Mouse (Mus musculus): ENCODE measurements around the gene Cox19.
"Not testable (repeated sequence)": the region's sequence is repeated elsewhere in the genome, so short reads cannot be mapped to it uniquely, and the experiment has no call there.

Cox19 gene

DNA sequence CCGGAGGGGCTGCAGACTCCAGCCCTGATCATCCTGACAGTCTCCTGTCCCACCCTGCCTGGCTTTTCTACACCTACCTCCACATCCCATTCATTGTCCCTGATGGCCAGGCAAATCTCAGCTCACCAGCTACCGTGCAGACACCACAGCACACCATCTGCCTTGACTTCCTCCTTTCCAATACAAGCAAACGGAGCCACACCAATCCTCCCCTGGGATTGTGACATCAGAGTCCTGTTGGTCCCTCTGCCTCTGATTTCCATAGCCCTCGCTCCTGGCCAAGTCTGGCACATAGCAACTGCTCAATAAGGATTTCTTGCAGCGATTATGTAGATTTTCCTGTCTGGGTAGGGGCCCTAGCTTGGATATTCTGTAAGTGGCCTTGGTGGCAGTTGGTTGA is at the start of gene Cox19:
Gene Cox19, minus strand, starts transcription at position 285 of the 400 bp plus-strand sequence.
- no peak for DNase-seq (ENCODE audit: low spot score in 2 of 2)

DNA sequence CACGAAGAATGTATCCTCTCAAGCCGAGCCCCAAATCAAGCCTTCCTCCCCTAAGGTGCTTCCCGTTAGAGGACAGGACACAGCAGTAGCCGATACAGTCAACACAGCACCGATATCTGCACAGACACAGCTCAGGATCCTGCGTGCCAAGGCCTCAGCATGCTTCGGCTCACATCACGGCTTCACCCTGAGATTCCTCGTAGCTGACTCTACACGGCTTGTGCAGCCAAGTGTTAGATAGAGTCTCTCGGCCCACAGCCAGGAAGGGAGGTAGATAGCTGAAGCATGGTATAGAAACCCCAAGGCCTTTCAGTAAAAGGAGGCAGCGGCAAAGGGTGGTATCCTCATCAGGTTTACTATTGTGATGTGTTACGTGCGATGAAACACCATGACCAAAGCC is 48.8 kb upstream of the Cox19 start:
- DNase-seq (ENCODE audit: low spot score in 2 of 2), result no peak

DNA sequence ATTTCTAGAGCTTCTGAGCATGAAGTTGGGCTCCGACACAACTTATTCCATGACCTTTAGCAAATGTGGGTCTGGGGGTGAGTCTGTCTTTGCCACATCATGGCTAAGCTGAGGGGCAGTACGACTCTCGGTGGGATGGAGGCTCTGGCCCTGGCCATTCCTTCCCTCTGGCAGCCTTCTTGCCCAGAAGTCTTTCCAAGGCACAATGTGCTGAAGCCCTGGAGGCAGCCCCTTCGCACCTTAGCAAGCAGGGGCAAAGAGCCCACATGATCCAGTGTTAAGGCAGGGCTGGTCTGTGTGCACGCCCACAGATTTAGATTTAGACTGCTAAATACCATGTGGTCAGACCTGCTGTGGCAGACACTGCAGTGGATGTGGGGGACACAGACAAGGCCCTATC is 47.6 kb upstream of the Cox19 start:
- no peak for DNase-seq (ENCODE audit: low spot score in 2 of 2)

DNA sequence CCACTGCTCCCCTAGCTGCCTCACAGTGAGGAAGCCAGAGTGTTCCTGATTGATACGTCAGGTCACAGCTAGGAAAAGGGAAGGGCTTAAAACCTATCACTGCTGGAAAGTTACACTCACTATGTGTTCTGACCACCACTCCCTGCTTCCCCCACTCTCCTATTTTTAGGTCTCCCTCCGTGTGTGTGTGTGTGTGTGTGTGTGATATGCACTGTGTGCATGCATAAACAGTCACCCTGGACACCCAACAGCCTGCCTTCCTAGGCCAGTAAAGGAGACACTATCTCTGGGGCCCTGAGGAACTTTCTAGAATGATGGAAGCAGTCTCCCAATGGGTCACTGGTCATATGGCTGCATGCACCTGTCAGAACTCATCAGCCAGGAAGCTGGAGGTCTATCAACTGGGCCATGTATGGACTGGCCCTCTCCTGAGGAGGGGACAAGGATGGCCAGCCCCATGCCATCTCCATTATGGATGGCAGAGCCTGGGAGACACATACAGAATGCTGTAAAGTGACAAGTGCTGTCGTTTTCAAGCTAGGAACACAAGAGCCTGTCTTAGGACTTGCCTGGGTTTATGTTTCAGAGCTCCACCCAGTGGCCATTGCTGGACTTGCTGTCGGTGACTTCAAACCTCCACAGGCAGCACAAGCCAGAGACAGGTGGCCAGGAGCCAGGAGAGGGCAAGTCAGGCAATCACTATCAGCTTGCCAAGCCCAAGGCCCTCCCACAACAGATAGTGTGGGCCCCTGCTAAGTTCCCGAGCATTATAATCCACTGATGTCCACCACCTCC is 46.9 kb upstream of the Cox19 start:
- DNase-seq (ENCODE audit: low spot score in 2 of 2), result peak; percentile 85 to 92

DNA sequence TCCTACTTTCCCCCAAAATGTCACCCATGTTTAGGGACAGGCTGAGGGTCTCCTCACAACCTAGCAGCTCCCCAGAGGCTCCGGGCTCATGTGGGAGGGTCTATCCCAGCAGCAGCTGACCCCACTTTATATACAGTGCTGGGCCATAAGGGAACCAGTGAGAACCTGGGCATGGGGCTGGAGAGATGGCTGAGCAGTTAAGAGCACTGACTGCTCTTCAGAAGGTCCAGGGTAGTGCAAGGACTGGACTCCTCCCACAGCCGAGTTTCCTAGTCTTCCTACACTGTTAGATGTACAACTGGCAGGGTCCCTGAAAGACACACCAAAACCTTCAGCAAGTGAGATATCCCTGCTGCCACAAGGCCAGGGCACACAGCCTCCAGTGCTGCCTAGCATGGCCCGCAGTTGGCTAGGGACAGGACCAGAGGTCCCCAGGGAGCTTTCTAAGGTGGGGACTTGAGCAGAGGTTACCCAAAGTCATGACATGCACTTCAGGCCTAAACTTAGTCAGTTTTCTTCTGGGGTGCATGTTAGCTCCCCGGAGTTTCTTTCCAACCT is 46.2 kb upstream of the Cox19 start:
- DNase-seq (ENCODE audit: low spot score in 2 of 2), result no peak

DNA sequence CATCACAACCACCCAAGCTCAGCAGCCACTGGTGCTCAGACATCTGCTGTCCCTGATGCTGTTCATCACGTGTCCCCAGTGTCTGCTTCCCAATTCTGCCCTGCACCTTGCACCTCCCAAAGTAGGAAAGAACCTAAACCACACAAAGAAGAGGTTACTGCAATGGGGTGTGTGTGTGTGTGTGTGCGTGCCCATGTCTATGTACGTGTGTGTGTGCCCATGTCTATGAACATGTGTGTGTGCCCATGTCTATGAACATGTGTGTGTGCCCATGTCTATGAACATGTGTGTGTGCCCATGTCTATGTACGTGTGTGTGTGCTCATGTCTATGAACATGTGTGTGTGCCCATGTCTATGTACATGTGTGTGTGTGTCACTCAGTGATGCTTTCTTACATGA is 44.3 kb upstream of the Cox19 start:
- no peak for DNase-seq (ENCODE audit: low spot score in 2 of 2)

DNA sequence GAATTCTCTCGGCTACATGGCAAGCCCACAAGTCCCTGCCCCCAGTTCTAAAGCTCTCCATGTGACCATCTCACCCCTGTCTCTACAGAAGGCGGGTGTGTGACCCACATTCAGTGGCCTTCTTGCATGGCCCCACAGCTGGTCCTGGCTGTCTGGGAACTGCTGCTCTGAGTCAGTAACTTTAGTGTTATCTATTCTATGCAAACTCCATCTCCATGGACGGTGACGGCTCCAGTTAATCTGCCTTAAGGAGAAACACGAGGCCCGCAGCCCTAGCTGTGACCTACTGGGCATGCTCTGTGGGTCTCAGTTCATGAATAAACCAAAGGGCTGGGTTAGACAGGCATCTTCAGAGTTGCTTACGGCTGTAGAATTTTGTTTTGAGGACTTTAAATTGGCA is 43.2 kb upstream of the Cox19 start:
- no peak for DNase-seq (ENCODE audit: low spot score in 2 of 2)

DNA sequence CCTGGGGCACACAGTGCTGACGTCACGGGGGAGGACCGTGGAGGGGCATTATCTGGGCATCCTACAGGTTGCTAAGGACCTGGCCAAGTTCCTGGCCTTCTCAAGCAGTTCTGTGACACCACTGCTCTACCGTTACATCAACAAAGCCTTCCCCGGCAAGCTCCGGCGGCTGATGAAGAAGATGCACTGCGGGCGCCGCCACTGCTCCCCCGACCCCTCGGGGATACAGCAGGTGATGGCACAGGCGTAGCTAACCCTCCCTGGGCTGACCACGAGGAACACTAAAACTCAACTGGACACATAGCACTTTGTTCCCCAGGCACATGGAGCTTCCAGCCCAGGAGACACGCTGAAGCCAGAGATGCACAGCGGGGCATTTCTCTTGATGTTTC is 42.0 kb upstream of the Cox19 start:
- no peak for DNase-seq (ENCODE audit: low spot score in 2 of 2)

DNA sequence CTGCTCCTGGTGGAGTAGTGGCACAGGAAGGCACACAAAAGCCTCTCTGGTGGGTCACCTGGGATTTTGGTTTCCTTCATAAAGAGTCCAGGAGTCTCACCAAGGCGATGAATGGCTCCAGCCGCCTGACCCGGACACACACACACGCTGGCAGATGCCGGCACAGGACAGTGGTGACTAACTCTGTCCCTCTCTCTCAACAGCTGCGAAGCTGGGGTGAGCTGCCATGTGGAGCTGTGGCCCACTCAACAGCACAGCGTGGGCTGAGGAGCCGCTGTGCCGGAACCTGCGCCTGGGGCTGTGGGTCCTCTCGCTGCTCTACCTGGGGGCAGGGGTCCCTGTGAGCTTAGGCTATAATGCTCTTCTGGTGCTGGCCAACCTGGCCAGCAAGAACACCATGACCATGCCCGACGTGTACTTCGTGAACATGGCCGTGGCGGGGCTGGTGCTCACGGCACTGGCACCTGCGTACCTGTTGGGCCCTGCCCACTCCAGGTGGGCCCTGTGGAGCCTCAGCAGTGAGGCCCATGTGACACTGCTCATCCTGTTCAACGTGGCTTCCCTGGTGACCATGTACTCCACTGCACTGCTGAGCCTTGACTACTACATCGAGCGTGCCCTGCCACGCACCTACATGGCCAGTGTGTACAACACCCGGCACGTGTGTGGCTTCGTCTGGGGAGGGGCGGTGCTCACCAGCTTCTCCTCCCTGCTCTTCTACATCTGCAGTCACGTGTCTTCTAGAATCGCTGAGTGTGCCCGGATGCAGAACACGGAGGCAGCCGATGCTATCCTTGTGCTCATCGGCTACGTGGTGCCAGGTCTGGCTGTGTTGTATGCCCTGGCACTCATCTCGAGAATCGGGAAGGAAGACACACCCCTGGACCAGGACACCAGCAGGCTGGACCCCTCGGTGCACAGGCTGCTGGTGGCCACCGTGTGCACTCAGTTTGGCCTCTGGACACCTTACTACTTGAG is 41.3 kb upstream of the Cox19 start:
- no peak for DNase-seq (ENCODE audit: low spot score in 2 of 2)

DNA sequence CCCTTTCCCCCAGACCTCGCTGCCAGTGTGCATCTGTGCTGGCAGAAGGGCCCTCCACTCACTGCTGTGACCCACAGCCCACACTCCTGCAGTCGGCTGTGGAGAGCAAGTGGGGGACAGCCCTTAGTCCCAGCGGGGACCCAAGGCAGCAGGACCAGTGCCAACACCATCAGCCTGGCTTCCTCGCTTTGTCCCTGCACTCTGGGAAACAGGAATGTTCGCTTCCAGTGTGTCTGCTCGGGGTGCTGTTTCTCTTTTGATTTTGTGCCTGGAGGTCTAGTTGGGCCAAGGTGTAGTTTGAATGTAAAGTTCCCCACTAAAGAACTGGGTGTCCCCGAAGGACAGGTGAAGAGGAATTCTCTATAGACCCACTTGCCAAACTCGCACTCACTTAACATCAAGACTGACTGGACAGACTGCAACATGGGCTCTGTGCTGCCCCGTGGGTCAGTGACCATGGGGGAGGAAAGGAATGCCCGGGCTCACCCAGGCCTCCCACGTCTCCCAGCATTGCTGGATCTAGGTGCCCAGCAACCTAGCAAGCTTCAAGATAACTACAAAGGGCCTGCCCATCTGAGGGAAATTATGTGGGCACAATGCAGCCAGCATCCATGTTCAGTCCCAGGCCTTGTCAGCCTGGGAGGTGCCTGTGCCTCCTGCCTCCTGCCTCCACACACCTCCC is 40.2 kb upstream of the Cox19 start:
- DNase-seq (ENCODE audit: low spot score in 2 of 2), result no peak

DNA sequence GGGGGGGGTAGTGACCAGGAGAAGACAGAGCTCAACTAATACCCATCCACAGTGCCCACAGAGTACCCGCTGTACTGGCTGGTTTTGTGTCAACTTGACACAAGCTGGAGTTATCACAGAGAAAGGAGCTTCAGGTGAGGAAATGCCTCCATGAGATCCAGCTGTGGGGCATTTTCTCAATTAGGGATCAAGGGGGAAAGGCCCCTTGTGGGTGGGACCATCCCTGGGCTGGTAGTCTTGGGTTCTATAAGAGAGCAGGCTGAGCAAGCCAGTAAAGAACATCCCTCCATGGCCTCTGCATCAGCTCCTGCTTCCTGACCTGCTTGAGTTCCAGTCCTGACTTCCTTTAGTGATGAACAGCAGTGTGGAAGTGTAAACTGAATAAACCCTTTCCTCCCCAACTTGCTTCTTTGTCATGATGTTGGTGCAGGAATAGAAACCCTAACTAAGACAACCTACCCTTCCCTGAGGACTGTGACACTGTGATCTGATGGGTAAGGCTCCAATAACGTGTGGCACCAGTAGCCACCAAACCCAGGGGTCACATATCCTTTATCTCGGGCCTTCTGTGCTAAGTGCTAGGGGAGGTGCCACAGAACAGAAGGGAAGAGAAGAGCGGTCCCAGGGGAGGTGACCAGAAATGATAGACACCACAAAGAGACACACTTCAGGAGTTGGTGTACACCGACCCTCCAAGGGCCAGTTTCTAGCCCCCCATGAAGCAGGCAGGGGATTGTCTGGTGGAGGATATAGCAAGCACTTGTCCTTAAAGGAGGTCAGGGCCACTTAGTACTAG is 39.3 kb upstream of the Cox19 start:
- DNase-seq (ENCODE audit: low spot score in 2 of 2), result not testable (repeated sequence)

DNA sequence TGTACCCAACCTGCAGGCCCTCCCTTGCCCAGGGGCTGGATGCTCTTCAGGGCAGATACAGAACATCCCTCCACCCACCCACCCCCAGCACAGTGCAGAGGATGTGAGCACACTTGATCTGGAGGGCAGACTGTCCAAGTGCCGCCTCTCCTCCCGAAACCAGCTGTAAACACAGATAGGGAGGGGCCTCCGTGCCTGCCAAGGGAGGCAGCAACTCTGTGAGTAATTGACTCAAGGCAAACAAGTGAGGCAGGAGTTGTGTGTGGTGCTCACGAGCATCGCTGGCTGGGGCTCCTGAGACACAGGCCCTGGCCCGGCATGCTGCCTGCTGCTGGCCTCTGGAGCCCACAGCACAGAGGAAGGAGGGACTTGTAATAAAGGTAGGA is 38.5 kb upstream of the Cox19 start:
- peak in 1 of 2 experiments; percentile 50 for DNase-seq (ENCODE audit: low spot score in 2 of 2)

DNA sequence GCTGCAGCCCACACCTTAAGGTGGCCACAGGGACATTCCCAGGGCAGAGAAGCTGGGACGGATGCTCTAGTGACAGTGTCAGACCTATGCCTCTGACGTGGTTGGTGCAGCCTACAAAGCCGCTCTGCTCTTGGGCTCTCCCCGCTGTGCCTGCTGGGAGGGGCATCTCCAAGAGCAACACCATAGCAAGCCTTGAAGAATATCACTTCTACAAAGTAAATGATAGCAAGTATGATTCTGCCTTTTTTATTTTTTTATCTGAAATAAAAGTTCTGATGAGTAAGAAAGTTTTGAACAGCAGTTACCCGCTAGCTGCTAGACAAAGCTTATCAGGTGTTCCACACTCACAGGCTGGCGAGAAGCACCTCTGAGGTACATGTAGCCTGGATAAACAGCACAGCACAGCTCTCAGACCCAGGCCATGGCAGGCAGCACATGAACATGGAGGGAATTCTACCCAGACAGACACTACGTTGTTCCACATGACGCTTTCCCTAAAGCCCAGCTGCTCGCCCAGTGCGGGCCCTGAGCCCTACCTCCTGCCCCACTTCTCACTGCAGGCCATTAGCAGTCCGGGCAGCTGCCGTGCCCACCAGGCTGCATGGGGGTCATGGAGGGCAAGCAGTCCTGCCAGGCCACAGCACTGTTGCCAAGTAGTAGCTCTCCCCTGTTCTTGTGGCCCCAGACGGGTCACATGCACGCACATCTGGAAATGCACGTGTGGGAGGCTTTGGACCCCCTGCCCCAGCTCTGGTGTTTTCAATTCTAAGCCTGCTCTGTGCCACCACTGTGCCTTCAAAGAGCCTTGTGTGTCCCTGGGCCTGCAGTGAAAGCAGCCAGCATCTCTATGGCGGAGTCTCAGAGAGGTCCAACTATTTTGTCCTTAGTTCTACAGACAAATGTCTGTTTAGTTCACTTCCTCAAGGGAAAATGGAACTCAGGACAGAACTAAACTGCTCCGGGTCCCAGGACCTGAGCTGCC is 37.8 kb upstream of the Cox19 start:
- DNase-seq (ENCODE audit: low spot score in 2 of 2), result no peak

DNA sequence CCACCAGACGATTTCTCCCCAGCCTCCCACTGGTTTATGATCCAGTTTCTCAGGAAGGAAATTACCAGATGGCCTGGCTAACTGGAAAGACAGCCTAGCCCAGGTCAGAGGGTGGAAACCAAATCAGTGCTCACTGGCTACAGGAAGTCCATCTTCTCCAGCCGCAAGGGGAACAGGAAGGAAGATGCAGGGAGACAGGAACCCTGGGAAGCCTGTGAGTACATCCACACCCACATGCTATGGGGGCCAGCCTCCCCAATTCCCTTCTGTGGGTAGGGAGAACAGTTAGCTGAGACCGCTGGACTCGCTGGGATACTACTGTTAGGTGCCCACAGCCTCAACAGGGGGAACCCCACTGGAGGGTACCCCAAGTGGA is 37.0 kb upstream of the Cox19 start:
- DNase-seq (ENCODE audit: low spot score in 2 of 2), result no peak

DNA sequence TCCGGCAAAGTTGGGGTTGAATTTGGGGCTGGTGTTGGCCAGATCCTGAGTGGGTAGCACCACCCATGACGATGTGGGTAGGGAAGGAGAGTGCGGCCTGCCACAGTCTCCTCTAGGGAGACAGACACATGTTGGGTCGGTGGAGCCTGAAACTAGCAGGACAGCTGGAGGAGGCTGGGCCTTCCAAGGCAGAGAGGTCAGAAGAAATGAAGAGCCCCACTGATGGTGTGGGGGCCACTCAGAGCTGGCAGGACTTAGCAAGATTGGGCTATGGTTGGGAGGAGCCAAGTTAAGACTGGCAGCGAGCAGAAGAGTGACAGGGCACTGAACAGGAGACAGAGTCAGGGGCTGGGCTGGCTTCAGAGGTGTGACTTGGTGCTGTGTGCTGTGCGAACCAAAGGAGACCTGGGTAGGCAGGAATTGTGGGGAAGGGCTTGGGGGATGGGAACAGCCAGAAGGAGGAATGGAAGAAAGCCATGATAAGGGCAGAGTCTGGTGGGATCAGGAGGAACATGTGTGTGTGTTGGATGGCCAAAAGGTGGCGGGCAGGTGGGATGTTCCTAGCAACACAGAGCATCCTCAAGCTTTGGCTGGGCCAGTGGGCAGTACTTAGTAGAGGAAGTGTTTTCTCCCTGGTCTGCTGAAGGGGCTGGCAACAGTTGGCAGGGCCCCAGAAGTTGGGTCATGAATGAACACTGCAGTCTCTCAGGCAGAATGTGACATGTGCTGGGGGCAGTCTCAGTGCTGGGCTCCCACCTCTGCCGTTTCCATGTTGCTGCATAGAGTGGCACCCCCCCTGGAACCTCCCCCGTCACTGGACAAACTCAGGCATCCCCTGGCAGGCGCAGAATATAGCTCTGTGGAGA is 36.3 kb upstream of the Cox19 start:
- DNase-seq (ENCODE audit: low spot score in 2 of 2), result no peak

DNA sequence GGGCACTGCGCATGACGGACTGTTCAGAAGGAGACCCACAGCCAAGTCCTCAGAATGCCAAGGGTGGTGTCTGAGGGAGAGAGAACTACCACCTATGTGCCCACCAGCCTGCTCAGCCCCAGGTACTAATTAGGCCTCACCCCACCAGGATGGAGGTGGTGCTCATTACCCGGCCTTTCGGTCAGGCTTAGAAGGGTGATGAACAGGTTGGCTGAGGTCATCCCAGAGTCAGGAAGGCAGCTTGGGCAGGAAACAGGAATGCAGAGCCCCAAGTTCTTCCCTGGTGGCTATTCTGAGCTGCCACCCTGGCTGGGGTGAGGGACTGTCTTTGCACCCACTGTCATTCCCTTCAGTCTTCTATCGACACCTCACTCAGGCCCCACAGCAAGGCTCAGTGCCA is 34.8 kb upstream of the Cox19 start:
- no peak for DNase-seq (ENCODE audit: low spot score in 2 of 2)

DNA sequence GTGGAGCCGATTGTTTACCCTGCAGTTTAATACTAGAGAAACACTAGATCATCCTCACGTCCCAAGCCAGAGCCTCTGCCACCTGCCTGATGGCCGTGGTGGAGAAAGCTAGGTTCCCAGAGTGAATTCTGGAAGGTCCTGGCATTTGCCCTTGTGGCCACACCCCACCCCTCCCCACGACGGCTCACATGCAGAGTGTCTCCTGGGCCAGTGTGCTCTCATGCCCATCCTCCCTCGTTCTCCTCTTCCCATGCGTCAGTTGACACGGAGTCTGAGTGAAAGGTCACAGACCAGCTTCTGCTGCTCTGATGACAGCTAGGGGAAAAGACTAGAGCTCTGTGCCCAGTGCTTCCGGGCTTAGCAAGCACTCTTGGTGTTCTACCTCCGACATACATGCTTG is 33.3 kb upstream of the Cox19 start:
- no peak for DNase-seq (ENCODE audit: low spot score in 2 of 2)

DNA sequence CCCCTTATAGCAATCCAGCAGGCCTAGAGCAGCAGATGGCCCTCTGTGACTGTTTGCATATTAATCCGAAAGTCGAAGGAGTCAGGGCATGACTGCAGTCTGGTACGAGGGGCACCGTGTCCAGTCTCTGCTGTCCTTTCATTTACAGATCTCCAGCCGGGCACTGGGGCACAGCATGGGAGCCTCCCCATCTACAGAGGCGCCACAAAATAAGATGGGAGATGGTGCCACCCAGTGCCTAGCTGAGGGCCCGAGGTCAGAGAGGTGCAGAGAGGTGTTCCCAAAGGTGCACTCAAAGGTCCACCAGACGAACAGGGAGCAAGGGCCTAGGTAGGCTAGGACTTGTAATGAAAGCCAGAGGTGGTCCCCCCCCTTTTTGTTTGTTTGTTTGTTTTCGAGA is 32.0 kb upstream of the Cox19 start:
- no peak for DNase-seq (ENCODE audit: low spot score in 2 of 2)

DNA sequence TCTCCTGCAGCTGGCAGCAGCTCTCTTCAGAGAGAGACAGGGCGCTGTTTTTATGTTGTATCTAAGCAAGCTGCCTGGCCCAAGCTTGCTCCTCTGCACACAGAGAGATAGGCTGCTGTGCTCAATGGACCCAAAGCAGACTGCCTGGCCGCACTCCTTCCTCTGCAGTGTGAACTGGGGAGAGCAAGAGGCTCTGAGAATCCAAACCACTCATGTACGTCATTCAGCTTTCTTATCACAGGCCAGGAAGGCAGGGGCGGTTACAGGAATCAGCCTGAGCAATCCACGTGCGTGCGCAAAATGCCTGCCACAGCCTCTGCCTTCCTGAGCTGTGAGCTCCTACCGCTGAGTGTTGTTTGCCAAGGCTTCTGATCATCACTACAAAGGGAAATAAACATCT is 31.5 kb upstream of the Cox19 start:
- no peak for DNase-seq (ENCODE audit: low spot score in 2 of 2)
